Mouse (Mus musculus): Measurements from ENCODE around the gene Add1.

Add1 gene

DNA sequence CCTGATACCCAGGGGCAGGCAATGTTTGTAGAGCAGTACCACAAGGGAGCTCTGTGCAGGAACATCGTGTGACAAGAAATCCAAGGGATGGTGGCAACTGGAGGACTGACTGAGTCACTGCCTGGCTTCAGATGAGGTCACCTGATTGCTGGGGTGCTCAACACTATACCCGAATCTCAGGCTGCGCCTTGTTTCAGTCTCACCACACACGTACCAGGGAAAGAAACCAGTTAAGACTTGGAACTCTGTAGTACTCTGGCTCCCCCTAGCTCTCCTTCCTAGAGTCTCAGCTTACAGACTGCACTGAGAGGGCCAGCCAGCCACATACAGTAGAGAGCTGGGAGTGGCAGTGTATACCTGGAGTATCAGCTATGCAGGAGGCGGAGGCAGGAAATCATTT, 69.5 kb downstream of the Add1 start:
- in situ Hi-C loops (cut with MboI; ENCODE audit: low pct_unique_long_range_greater_than_20kb in 1 of 2, low sequenced_read_pairs in 2 of 2, unreplicated experiment in 1 of 2): loop anchor here in 1 of 2 experiments (25.0 kb wide), 1 partner anchor 106 kb away; the partner anchor contains the start of gene Sh3bp2

DNA sequence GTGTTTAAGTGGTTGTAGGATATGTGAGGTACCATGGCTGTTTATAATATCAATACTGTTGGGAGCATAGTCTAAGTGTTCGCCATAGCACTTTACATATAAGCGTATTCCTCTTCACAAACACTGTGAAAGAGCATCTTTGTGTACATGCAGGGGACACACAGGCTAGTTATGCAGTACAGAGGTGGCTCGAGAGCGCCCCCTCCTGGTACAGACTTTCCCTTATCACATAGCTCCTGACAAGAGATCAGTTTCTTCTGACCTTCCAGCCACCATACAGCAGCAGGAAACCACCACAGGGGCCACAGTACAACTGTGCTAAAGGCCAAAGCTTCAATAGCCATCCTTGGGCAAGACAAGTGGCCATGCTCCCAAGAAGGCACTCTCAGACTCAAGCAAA, 74.1 kb downstream of the Add1 start:
- in situ Hi-C loops (cut with MboI; ENCODE audit: low pct_unique_long_range_greater_than_20kb in 1 of 2, low sequenced_read_pairs in 2 of 2, unreplicated experiment in 1 of 2): loop anchor here in 1 of 2 experiments (25.0 kb wide), 1 partner anchor 110 kb away; the partner anchor contains the start of gene Sh3bp2

DNA sequence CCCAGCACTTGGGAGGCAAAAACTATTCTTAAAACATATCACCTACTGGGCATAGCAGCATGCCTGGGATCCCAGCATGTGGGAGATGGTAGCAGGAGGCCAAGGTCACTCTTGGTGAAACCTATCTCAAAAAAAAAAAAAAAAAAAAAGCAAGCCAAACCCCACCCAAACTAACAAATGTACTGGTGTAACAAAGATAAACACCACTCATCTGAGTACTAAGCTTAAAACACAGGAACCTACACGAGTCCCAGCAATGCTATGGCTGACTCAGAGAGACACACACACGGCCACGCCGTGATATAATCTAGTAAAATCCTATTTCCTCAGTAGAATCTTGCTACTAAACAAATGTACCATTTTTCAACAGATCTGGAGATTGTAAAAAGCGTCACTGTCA, 79.5 kb downstream of the Add1 start:
- in situ Hi-C loops (cut with MboI; ENCODE audit: low pct_unique_long_range_greater_than_20kb in 1 of 2, low sequenced_read_pairs in 2 of 2, unreplicated experiment in 1 of 2): no loop called here

DNA sequence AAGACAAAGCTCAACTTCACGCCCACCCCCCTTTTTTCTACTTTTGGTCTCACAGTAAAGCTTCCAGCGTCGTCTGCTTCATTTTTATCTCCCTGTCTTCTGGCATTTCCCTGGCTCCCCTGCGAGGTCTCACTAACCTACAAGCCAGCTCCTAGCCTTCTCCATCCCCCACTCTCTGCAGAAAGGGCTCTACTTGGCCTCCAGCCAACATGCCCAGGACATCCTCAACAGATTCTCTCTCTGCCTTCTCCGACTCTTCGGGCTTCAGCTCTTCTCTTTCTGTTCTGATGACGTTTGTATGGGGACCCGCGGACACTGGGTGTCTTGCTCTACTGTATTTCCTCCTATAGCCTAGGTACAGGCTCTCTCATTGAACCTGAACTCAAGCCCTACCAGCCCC, 81.4 kb downstream of the Add1 start:
- in situ Hi-C loops (cut with MboI; ENCODE audit: low pct_unique_long_range_greater_than_20kb in 1 of 2, low sequenced_read_pairs in 2 of 2, unreplicated experiment in 1 of 2): no loop called here

DNA sequence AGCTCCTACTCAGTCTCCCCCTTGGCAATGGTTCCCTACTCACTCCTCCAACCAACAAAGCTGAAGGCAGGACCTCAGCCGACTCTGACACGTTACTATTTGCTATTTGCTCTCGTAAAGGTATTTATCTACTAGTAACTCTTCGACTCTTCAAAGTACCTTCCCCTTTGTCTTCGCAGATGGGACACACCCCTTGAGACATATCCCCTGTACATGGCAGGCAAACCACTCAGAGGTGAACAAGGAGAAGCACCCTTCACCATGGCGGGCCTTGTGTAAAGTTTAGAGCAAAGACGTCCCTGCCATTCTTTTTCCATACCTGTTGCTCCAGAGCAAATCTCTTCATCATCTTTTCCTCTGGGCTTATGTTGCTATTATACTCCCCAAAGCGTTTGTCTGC, 84.1 kb downstream of the Add1 start:
- in situ Hi-C loops (cut with MboI; ENCODE audit: low pct_unique_long_range_greater_than_20kb in 1 of 2, low sequenced_read_pairs in 2 of 2, unreplicated experiment in 1 of 2): no loop called here

DNA sequence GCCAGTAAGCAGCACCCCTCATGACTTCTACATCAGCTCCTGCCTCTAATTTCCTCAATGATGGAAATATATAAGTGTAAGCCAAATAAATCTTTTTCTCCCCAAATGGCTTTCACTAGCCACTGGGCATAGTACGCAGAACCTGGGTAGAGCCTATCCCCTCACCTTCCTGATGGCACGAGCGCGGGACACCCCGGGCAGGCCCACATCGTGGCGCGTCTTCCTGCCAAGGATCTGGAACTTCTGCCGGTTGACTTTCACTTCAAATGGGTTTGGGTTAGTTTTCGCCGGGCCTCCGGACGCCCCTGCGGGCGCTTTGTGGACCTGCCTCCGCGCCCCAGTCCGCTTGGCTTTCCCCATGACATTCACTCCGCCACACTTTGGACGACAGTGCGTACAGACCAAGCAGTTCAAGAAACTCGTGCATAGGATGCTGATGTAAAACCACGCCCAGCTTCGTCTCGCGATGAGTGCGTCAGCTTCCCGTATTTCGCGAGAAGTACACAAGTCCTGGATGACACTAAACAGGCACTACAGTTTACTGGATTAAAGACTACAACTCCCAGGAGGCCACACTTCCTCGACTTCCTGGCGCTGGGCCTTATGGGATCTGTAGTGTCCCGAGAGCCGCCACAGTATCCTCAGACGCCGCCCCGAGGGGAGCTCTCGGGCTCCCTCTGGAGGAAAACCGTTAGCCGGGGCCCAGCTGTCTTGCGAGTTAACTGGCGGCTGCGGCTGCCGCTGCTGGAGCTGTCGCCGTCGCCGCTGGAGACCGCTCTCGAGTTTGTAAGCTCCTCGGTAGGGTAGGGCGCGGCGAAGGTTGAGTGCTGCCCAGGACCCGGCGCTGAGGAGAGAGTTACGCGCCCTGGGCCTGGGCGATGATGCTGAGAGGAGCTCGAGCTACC, 86.5 kb downstream of the Add1 start, which contains the start of the genes Nop14 and Grk4:
Gene Nop14, minus strand, starts transcription at position 463 of the 905 bp plus-strand sequence.
Gene Grk4, plus strand, starts transcription at position 694 of the 905 bp plus-strand sequence.
- in situ Hi-C loops (cut with MboI; ENCODE audit: low pct_unique_long_range_greater_than_20kb in 1 of 2, low sequenced_read_pairs in 2 of 2, unreplicated experiment in 1 of 2): no loop called here

DNA sequence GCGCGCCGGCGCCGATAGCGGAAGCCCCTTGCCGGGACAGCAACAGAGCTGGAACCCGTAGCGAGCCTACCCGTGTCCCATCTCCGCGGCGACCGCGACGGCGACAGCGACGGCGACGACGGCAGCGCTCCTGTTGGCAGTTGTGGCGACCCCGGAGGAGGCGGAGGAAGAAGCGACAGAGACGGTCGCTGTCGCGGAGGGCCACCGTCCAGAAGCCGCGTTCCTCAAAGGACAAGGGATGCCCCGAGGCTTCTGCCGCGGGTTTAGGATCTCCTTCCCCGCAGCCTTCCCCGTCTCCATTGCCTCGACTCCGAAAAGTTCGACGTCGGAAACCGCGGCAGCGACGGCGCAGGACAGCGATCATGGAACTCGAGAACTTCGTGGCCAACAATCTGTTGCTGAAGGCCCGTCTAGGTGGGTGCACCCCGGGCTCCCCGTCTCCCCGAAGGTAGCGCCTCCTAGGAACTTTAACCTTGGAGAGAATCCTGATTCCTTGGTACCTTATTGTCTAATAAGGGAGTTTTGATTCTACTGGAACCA, 87.2 kb downstream of the Add1 start:
- in situ Hi-C loops (cut with MboI; ENCODE audit: low pct_unique_long_range_greater_than_20kb in 1 of 2, low sequenced_read_pairs in 2 of 2, unreplicated experiment in 1 of 2): no loop called here

DNA sequence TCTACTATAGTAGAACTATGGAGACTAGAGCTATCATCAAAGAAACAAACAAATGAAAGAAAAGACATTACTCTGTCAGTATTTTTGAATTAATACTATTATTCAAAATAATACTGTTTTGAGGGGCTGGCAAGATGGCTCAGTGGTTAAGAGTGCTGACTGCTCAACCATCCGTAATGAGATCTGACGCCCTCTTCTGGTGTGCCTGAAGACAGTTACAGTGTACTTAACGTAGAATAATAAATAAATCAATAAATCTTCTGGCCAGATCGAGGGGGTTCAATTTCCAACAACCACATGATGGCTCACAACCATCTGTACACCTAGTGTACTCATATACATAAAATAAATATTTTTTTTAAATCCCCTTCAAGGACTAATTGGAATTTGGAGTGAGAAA, 88.4 kb downstream of the Add1 start:
- in situ Hi-C loops (cut with MboI; ENCODE audit: low pct_unique_long_range_greater_than_20kb in 1 of 2, low sequenced_read_pairs in 2 of 2, unreplicated experiment in 1 of 2): no loop called here

DNA sequence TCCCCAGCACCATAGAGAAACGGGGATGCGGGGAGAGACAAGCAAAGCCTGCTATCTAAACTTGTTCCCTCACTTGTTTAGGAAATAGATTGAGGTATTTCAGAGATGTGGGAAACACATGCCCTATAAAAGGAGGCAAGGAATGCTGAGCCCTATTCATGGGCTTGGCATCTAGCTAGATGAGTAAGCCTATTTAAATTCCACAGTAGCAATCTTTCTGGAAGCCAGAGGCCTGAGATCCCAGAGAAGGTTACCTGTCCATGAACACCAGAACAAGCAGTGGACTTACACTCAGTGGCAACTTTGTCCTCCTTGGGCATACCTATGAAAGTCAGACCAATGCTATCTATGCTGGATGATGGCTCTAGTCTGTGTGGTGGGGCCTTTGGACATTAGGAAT, 89.8 kb downstream of the Add1 start:
- in situ Hi-C loops (cut with MboI; ENCODE audit: low pct_unique_long_range_greater_than_20kb in 1 of 2, low sequenced_read_pairs in 2 of 2, unreplicated experiment in 1 of 2): no loop called here

DNA sequence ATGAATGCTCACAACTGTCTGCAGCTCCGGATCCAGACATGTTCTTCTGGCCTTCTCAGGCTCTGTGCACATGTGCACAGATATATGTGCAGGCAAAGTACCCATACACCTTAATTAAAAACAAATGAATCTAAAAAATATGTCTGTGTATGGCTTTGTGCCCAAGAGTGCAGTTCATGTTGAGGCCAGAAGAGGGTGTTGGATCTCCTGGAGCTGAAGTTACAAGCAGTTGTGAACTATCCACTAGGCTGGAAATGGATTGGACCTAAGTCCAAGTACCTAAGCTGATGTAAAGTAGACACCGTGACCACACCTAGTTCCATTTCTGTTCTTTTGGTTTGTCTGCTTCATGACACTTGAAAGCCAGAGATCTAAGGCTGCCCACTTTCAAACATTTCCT, 96.0 kb downstream of the Add1 start:
- in situ Hi-C loops (cut with MboI; ENCODE audit: low pct_unique_long_range_greater_than_20kb in 1 of 2, low sequenced_read_pairs in 2 of 2, unreplicated experiment in 1 of 2): no loop called here

DNA sequence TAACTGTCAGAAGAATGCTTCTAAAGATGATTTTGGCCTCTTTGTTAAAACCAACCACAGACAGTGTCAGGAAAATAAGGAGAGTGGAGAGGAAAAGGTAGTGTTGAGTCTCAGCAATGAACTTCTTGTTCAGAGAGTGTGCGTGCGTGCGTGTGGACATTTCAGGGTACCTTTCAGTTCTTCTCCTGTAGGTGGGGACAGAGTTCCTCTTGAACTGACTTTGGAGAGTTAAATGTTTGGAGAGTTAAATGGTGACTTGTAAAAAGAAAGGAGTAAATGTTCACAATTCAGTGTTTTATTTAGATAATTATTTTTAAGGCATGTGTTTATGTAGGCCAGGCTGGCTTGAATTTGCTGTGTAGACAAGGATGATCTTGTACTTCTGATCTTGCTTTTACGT, 96.8 kb downstream of the Add1 start:
- in situ Hi-C loops (cut with MboI; ENCODE audit: low pct_unique_long_range_greater_than_20kb in 1 of 2, low sequenced_read_pairs in 2 of 2, unreplicated experiment in 1 of 2): no loop called here
